Mouse (Mus musculus) layer of hippocampus, postnatal 25 days (tissue): Measurements from ENCODE around the gene Acaa1a. TPM values are rescaled to one million over a fixed set of nuclear protein-coding genes. Genes with fewer than 3 reads are reported as not detected.

Experiments
- DNase-seq, 2 experiments: peaks; one replicate each; pipeline ENCODE4 v3.0.0; 2022; ENCODE audit warnings: mixed read lengths in 2 of 2, low spot score in 1 of 2; ENCODE audit errors: extremely low spot score in 1 of 2
- total RNA-seq, 2 experiments: library from RNA; stranded (reverse); gene quantifications; 2 replicates each; pipeline ENCODE4 v1.2.3; 2021

Gene Acaa1a
- total RNA-seq, 2 experiments from 2014 or later = 71.8 to 72.9 TPM

- no peak for DNase-seq
Observed at GRCm38 (mm10) chr9:119378231-119378630, 38.8 kb downstream of the Acaa1a start.

DNA sequence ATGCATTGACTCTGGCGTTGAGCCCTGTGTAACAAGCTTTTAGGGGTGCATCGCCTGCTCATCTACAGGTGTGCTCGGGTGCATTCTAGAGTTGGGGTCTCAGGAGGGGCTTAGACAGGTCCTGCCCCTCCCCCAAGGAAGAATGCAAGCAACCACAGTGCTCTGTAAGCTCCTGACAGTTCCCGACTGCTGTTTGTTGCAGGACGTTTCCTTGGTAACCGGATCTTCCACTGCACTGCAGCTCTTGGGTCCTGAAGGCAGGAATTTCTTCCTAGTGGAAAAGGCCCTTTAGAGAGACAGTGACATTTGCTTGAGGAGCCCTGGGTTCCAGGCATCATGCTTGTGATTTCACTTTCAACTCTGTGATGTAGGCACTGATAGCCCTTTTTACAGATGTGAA is 43.1 kb downstream of the Acaa1a start:
- no peak for DNase-seq

GRCm38 (mm10) chr9:119388956-119389355 is 49.5 kb downstream of the Acaa1a start:
- DNase-seq = no peak

GRCm38 (mm10) chr9:119390214-119390613 is 50.7 kb downstream of the Acaa1a start:
- no peak for DNase-seq

DNA sequence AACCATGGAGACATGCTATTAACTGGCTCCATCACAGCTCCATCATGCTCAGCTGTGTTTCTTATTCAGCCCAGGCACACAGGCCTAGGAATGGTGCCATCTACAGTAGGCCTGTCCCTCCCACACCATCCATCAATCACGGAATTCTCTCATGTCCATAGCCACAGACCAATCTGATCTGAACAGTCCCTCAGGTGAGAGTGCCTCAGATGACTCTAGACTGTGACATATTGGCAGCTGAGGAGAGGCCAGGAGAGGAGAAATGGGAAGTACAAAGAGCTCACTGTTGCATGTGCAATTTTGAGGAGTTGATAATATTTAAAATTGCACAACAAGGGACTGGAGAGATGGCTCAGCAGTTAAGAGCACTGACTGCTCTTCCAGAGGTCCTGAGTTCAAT is 55.3 kb downstream of the Acaa1a start:
- DNase-seq = no peak

Other genes starting within 250 kb of the Acaa1a start
- gene Plcd1, start 246.2 kb upstream of the Acaa1a start, total RNA-seq = 10 to 100 TPM in 1 of 2 experiments, 1 to 10 TPM in 1; 7.8 to 11.4 TPM
- 1 to 10 TPM; 2.1 to 2.4 TPM for gene Dlec1, start 237.2 kb upstream of the Acaa1a start, total RNA-seq
- 1 to 10 TPM; 1.4 to 1.5 TPM for gene Acaa1b, start 182.6 kb upstream of the Acaa1a start, total RNA-seq
- not detected for gene Gm47289, start 180.5 kb upstream of the Acaa1a start, total RNA-seq
- not detected for gene Slc22a13, start 130.6 kb upstream of the Acaa1a start, total RNA-seq
- gene Oxsr1, start 17.2 kb upstream of the Acaa1a start, total RNA-seq = 10 to 100 TPM; 24.8 to 31.6 TPM
- gene Myd88, start 1.7 kb downstream of the Acaa1a start, total RNA-seq = 1 to 10 TPM; 6.3 to 7.4 TPM
- gene Xylb, start 17.7 kb downstream of the Acaa1a start, total RNA-seq = 1 to 10 TPM; 3.3 to 5.0 TPM
- gene Slc22a14, start 25.9 kb downstream of the Acaa1a start, total RNA-seq = not detected
- 10 to 100 TPM; 10.5 to 12.2 TPM for gene Acvr2b, start 62.4 kb downstream of the Acaa1a start, total RNA-seq
- gene Exog, start 105.3 kb downstream of the Acaa1a start, total RNA-seq = 10 to 100 TPM; 18.9 to 21.0 TPM
- under 1 TPM; 0.70 to 0.89 TPM for gene Scn5a, start 239.3 kb downstream of the Acaa1a start, total RNA-seq